Mouse (Mus musculus) inflammation-experienced regulatory T-cells, adult 6 months (primary cell): ENCODE results near the gene Tefm. TPM values are rescaled to one million over a fixed set of nuclear protein-coding genes. Genes with fewer than 3 reads are reported as not detected.
A peak's percentile ranks its signal among the peaks of the same experiment; 100 is the strongest.
"Not testable (repeated sequence)": the region's sequence is repeated elsewhere in the genome, so short reads cannot be mapped to it uniquely, and the experiment has no call there.

ENCODE experiments used
- ATAC-seq: one replicate; pipeline ENCODE4 v1.8.0; 2017
- polyA plus RNA-seq, 3 experiments: library from polyadenylated mRNA; unstranded; fragments of 100-300 nt; shearing (Covaris generic); gene quantifications; one replicate each; pipeline ENCODE4 v1.2.1; 2017

The Tefm gene
- polyA plus RNA-seq, 3 experiments from 2014 or later, result 18.9 to 34.9 (median 32.5) TPM

DNA sequence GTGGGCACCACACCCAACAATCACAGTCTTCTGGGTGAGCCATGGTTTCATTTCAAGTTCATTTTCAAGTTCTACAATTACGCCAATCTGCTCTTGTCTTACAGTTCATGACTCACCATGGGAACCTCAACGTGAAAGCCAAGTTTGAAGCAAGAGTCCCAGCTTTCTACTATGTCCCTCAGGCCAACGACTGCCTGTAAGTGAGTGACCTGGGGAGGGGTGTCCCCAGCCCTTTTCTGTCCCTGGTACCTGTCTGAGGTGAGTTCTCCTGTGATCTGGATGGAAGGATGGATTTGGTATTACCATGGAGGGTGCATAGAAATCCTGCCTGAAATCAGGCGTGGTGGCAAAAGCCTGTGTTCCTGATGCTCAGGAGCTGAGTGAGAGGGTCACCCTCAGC lies 14.9 kb upstream of the Tefm start:
- ATAC-seq, result no peak

DNA sequence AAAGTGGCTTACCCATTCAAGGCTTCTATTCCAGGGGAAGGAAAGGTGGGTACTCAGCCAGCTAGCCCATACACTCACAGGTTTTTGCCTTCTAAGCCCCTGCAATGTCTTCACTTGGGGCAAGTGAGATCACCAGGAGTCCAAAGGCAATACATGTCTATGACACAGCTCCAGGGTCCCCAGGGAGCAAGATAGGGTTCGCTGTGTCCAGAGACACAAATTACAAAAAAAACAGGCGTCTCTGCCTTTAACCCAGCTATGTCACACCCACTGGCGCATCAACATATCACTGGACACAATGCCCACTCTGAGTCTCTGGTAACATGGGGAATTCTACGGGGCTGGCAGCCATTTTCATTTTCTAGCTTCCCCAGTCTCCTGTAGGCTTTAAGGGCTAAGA lies 14.0 kb upstream of the Tefm start:
- ATAC-seq, result no peak

DNA sequence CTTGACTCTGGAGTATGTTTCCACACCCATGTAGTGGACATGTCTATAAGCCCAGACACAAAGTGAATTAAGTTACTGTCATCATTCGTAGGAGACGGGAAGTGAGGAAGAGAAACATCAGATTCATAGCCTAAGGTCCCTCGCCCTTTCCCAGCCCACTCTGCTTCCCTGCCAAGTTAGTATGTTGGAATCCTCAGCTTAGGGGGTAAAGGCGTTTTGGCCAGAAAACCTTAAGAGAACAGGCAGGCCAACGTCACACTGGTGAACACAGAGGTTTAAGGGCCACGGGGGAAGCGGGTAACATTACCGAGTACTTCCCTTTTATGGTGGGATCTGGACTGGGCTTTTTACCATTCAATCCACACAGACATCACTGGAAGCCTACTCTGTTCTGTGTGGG lies 13.6 kb upstream of the Tefm start:
- no peak for ATAC-seq

DNA sequence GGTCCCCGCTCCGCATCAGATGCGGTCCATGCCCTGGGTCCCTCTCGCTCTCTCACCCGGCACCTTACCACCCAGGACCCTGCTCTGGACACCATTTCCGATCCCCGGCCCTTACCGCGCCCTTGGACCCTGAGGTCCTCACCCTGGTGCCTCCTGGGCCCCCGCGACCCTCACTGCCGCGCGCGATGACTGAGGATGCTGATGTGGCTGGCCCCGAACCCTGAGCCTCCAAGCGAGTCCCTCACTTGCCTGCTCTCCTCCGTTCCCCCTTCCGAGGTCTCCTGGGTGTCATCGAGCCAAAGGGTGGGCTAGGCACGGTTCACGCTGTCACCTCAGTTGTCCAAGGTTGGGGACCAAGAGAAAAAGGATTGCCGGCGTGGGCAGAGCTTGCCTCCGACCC lies 12.5 kb upstream of the Tefm start:
- ATAC-seq, result no peak

DNA sequence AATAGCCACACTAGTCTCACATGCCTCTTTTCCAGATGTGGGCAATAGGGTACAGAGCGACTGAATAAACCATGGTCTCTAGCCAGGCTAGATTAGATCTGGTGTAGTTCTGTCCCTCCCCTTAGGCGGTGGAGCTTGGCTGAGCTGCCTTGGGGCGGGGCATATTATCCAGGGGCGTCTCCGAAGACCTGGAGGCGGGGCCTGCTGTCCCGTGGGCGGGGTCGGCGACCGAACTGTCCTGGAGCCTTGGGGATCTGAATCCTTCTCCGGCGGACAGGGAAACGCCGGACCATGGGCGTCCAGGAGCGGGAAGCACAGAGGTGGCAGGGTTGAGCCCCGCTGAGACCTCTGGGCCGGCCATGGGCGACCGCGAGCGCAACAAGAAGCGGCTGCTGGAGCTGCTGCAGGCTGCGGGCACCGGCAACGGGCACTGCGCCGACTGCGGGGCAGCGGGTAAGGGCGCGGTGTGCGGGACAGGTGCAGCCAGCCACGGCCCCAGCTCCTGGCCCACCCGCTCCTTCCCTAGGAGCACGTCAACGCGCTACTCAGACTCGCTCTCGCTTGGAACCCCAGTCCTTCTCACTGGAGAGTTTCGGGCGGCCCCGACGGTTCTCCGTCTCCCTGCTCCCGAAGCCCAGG lies 12.0 kb upstream of the Tefm start, which contains the start of gene Adap2:
Gene Adap2 (plus strand): TSS at position 249 of the 639 bp plus-strand sequence.
- ATAC-seq, result peak; percentile 94

DNA sequence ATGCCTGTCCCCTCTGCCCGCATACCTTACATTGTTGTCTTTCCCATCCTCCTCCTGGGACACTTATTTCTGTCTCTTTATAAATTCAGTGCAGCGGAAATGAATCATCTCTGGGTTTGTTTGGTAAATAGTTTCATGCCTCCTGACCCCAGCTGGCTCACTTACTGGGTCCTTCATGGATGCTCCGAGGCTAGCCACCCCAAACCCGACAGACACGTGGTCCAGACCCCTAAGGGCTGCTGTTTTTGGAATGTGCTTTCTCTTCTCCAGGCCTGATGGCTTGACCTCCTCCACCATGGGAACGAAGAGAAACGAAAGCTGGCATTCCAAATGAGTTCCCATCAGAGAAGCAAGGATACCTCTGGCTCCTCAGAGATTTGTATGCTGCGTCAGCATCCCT lies 10.4 kb upstream of the Tefm start:
- ATAC-seq, result no peak

DNA sequence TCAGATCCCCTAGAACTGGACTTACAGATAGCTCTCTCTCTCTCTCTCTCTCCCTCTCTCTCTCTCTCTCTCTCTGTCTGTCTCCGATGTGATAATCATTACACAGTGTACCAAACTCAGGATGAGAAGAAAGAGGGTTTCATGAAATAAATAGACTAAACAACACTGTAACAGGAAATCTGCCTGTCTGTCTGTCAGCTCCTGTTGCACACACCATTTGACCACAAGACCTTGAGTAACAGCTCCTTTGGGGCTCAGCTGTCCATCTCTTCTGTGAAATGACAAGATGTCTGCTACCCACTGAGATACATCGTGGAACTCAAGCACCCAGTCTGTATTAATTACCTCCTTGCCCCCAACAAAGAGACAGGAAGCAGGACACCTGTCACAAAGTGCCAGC lies 9.6 kb upstream of the Tefm start:
- ATAC-seq, result no peak

DNA sequence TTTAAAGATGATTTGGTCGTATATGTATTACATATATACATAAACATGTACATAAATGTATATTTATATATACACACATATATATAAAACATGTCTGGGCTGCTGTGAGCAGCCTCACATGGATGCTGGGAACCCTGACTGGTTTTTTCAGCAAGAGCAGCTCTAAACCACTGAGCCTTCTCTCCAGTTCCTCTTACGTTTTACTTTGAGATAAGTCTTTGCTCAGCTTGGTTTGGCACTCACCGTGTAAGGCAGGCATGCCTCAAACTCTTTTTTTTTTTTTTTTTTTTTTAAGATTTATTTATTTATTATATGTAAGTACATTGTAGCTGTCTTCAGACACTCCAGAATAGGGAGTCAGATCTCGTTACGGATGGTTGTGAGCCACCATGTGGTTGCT lies 8.6 kb upstream of the Tefm start:
- ATAC-seq, result no peak

DNA sequence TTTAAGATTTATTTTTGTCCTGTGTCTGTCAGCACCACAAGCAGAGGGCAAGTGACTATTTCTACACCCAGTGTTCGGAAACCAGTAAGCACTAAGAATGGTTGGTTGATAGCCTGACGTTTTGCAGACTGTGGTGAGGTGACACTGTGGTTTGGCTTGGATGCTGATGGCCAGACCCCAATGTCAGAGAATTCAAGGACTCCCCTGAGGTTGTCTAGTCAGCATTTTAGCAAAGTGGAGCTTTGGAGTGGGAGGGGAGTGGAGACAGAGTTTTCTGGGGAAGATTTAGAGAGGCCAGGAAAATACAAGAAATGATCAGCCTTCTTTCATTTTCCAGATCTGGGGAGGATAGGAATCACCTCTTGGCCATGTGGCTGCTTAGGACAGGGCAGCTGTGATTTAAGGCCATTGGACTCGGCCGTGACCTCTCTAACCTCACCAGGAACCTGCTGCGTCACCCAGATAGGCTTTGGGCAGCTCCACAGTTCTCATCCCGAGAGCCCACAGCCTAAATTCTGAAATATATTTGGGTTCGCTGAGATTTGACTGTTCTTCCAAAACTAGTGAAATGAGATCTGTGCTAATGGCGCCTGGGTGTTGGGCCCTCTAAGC lies 7.5 kb upstream of the Tefm start:
- no peak for ATAC-seq

DNA sequence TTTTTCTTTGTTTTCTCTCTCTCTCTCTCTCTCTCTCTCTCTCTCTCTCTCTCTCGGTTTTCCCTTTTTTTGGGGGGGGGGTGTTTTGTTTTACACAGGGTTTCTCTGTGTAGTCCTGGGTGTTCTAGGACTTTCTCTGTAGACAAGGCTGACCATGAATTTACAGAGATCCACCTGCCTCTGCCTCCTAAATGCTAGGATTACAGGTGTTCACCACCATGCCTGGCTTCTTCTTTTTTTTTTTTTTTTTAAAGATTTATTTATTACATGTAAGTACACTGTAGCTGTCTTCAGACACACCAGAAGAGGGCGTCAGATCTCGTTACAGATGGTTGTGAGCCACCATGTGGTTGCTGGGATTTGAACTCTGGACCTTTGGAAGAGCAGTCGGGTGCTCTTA lies 7.0 kb upstream of the Tefm start:
- ATAC-seq, result not testable (repeated sequence)

DNA sequence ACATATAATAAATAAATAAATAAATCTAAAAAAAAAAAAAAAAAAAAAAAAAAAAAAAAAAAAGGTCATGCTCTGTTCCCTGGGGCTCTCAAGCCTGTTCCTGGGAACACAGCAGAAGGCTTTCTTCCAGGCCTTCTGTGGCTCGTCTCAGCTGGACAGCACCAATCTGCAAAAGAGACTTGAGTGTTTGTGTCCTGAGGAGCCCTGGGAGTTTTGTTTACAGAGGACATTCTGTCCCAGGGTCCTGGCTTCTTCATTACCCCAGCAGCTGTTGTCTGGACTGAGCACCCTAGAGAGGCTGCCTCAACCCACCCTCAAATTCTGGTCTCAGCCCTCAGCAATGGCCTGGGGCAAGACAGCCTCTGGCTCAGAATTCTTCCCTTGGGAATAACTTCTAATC lies 6.3 kb upstream of the Tefm start:
- ATAC-seq, result no peak

DNA sequence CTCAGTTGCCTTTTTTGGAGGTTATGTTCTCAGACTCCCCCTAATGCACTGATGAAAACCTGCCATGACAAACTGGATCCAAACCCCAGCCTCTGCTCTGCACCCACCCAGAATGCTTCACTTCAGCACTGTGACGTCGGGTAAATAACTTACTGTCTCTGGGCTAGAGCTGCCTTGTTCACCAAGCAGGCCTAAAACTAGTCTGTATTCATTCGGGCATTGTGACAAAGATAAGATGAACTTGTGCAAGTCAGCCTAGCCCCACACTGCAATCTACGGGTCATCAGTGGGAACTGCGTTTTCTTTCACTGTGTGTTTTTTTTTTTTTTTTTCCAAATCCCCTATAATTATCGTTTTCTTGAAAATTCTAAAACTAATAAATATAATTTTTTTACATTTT lies 5.8 kb upstream of the Tefm start:
- no peak for ATAC-seq

DNA sequence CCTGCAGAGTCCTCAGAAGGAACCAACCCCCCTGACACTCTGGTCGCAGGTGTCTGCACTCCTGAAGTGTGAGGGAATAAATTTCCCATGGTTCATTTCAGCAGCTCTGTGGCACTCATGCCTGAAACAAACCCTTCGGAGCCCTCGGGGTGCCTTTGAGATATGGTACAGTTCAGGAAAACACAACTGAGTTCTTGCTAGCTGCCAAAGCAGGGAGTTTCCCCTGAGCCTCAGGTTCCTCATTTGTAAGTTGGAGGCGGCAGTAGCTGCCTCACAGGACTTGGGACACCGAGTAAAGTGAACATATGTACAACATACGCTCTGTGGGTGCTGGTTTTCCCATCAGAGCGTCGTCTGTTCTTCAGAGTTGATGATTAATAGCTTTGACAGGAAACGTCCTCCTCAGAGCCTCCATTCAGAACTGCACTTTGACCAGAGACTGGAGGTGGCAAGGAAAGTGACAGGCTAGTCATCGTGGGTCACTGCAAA lies 3.9 kb upstream of the Tefm start:
- ATAC-seq, result no peak

DNA sequence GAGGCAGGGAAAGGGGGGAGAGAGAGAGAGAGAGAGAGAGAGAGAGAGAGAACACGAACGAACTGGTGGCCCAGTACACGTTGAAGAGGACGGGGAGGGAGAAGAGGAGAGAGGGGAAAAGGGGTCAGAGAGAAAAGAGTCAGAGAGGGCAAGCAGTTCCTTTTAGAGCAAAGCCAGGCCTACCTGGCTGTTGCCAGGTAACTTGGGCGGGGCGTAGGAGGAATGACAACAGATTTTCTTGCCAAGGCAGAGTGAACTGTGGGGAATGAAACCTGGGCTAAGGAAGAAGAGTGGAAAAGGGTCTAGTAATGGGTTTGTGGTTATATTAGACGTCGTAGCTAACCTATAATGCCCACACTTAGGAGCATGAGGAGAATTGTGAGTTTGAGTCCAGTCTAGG lies 897 bp upstream of the Tefm start:
- ATAC-seq, result no peak

DNA sequence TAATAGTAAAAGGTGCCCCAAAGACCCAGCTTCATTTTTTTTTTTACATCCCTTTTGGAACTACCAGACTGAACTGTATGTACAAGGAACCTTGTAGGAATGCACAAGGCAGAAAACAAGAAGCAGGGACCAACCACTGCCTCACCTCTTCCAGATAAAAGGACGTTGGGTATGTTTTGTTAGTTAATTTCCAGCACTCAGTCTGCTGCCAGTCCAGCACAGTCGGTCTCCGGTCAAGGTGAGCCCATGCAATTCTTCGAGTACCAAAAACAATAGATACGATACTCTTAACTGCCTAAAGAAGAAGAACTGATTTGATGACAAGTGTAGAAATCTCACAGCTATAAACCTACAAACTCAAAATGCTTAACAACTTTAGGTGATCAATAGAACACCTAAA lies 4.2 kb downstream of the Tefm start:
- no peak for ATAC-seq

DNA sequence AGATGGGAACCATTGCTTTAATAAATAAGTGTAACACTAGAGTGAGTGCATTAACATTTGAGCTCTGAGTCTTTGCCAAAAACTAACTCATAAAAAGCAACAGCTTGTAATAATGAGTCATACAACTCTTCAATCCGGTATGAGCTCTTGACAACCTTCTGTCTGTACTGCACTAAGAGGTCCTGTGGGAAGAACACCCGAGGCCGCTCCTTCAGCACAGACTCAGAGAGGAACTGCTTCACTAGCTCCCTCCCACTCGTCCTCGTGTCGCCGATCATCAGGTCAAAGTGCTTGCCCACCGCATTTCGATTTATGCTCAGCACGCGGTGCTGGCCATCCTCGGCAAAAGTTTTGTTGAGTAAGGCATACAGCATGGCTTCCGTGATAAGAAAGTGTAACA lies 5.2 kb downstream of the Tefm start:
- ATAC-seq, result no peak

DNA sequence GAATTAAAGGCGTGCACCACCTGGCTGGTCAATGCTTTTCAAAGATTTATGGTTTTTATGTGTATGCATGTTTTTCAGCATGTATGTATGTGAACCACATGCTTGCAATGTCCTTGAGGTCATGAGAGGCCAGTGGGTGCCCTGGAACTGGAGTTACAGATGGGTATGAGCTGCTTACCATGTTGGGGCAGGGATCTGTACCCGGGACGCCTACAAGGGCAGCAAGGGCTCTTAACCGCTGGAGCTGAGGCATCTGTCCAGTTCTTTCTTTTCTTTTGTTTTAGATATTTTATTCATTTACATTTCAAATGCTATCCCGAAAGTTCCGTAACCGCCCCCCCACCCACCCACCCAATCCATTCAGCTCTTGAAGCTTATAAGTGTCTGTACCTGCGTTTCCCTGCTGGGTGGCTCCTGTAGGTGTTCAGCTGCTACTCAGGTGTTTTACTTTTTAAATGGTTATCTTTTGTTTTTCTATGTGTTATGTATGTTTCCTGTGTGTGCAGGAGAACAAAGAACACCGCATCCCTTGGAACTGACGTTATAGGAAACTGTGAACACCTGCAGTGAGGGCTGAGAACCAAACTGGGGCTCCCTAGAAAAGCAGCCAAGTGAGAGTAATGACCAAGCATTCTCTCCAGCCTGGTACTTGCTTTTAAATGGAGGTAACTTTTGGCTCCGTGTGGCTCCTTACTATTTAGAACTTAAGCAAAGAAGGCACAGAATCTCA lies 5.9 kb downstream of the Tefm start:
- ATAC-seq, result no peak

DNA sequence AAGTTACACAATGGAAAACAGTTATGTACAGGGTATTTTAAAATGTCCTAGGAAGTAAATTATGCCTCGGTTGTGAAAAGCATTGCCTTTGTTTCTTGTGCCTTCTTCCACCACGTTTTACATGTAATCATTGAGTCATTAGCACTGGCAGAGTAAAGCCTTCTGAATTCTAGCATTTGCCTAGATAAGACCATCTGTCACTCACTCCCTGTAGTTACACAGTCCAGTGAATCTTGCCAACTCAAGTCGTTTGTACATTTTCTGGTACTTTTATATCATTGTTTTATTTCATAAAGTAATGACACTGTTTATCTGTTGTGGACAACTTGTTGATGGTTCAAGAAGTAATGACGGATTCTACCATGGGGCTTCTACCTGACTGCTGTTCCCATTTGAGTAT lies 7.2 kb downstream of the Tefm start:
- no peak for ATAC-seq

DNA sequence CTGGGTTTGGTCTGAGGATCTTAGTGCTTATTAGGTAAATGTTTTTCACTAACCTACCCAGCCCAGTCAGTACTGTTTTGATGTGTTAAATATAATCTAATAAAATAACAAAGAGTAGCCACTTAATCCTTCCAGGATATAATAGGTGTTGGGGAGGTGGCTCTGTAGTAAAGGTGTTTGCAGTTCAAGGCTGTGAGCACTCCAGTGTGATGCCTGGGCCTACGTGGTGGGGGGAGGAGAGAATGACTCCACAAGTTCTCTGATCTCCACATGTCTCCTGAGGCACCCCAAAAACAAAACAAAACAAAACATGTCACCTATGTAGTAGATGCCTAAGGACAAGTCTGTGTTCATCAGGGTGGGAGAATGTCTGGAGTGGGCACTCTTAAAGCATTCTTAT lies 9.9 kb downstream of the Tefm start:
- no peak for ATAC-seq

DNA sequence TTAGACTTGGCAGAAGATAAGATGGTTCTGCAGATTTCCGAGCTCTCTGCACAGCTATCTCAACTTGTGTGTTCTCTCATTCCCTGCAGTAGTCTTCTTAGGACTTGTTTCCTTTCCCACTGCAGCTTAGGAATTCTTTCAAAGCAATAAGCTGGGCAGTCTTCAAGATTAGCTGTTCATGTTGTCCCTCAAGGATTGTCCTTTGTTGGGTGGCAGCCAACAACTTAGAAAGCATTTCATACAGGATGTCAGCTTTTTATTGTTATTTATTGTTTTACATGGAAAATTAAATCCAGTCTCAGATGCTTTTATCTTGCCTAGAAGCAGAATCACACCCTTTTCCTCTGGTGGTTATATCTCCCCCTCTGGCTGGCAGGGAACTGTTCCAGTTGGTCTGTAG lies 25.6 kb downstream of the Tefm start:
- no peak for ATAC-seq

DNA sequence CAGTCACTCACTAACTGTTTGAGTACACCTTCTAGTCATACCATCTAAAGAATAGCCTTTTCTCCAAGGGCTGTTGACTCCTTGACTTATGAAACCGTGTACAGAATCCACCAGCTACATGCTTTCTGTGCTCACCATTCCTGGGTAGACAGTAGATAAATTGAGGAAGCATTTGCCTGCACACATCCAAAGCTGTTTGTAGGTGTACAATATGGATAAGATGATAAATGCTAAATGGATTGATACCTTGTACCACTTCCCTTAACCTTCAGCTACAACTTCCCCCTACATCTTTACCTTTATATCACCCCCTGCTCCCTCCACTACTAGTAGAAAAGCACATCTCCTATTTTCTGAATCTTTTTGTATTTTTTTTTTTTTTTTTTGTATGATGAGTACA lies 37.6 kb downstream of the Tefm start:
- no peak for ATAC-seq

DNA sequence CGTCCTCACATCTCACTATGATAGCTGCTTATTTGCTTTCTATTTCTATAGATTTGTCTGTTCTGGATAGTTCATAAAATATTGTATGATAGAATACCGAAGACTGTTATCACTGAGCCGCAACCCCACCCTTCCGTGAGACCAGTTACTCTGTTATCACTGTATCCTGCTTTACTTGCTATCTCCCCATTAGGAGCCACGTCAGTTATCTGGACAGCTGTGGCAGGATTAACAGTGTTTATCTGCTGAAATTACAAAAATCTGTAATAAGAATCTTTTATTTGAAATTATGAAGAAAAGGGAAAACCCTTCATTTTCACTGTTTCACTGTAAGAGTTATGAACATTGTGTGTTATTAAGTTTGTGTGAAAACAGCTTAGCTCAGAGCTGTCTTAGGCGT lies 40.7 kb downstream of the Tefm start:
- ATAC-seq, result no peak

DNA sequence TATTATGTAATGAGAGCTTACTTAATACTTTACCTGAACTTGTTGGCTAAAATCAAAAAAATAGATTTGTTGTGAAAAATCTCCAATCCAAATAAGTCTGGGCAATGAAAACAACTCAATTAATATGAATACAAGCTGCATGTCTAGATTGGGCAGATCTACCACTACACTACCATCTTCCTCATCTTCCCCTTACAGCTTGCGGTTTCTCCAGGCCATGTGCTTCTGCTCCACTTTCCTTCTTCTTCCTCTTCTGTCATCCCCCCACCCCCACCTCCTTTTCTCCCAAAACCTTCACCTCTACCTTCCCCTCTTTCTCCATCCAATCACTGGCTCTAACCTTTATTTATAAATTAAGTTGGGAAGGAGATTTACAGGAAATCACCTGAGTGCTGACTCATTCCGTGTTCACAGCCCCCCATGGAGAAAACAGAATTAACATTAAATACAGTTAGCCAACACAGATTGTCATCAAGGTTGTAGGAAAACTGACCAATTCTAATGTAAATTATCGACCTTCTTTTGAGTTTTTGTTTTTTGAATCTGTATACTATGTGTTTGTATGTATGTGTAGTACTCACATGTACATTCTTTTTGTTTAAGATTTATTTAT lies 43.4 kb downstream of the Tefm start:
- ATAC-seq, result no peak
